Mouse (Mus musculus) gastrocnemius, postnatal 10 days (tissue): ENCODE results near the gene Blm. TPM values are rescaled to one million over a fixed set of nuclear protein-coding genes. Genes with fewer than 3 reads are reported as not detected.

Source experiments
- DNase-seq: peaks from one replicate; pipeline ENCODE4 v3.0.0; 2021; ENCODE audit warnings: mixed read lengths
- total RNA-seq, 2 experiments: library from RNA; stranded (reverse); gene quantifications; 2 replicates each; pipeline ENCODE4 v1.2.3; 2021

Gene Blm
- total RNA-seq, 2 experiments from 2014 or later: 5.4 to 6.3 TPM

DNA sequence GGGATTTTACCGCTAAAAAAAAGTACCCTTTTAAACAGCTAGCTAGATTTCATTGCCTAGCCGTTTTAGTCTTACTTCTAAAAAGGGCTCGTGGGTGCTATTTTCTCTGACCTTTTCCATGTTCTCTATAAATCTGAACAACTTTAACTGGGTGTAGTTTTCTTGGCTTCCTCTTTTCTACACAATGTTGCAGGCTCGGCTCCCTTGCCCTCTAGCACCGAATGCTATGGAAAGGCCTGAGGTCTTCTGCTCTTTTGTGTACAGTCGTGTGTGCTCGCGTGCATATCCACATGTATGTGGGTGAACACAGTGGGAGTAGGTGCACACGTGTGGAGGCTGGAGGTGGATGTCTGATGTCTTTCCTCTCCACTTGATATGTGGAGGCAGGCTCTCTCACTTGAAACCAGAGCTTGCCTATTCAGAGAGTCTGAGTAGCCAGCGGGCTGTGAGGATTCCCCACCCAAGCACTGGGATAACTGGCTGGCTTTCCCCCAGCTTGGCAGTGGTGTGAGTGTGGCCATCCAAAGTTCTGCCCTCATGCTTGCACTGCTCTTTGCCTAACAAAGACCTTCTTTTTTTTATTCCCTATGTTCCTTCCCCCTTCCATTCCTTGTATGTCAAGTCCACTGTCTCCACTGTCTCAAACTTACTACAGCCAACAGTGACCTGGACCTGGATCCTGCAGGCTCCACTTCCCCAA is 95.0 kb downstream of the Blm start:
- peak; percentile 62 for DNase-seq

DNA sequence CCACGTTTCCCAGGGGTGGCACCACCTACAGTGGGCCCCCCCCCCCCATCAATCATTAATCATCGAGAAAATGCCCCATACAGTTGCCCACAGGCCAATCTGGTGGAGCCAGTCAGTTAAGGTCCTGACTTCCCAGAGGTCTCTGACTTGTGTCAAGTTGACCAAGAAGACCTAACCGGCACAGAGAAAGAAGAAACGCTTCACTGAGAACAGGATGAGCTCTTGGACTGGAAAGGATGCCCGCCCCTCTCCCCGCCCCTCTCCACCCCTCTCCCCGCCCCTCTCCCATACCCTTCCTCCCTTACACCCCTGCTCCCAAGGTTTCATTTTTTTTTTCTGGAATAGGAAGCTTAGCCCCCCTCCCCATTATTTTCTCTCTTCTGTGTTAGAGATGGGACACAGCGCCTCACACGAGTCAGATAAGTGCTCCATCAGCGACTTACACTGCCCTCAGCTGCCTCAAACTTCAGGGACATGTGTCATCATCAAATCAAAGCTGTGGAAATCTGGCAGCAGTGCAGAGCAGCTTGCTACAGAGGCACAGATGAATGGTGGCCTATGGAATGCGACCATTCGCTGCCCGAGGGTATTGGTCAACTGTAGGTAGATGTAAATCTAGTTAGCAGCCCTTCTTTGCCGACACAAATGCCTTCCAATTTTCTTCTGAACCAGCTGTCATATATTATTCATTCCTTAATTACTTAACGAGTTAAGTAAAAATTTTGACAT is 95.7 kb downstream of the Blm start:
- no peak for DNase-seq

GRCm38 (mm10) chr7:80436571-80436970 is 98.3 kb downstream of the Blm start:
- DNase-seq: no peak

DNA sequence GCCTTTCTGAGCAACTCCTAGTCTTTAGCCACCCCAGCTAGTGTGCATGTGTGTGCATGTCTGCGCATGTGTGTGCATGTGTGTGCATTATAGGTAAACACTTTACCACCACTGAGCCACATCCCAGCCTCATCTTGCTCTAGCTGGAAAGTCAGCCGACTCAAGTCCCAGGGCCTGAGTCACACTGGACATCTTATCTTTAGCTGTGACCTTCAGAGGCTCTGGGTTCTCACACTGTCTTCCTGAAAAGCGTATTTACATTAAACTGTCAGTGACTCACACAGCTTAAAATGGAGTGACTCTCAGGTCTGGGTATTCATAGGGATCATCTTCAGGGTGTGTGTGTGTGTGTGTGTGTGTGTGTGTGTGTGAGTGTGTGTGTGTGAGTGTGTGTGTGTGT is 99.3 kb downstream of the Blm start:
- DNase-seq: no peak

DNA sequence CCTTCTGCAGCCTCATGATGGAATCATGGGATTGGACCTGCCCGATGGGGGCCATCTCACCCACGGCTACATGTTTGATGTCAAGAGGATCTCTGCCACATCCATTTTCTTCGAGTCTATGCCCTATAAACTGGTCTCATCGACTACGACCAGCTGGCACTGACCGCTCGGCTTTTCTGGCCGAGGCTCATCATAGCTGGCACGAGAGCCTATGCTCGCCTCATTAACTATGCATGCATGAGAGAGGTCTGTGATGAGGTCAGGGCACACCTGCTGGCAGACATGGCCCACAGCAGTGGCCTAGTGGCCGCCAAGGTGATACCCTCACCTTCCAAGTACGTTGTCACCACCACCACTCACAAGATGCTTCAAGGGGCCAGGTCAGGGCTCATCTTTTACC is 105.3 kb downstream of the Blm start:
- no peak for DNase-seq

GRCm38 (mm10) chr7:80427730-80428129 is 107.2 kb downstream of the Blm start:
- DNase-seq: no peak

- no peak for DNase-seq
Observed at GRCm38 (mm10) chr7:80426363-80426762, 108.6 kb downstream of the Blm start.

GRCm38 (mm10) chr7:80424722-80425121 is 110.2 kb downstream of the Blm start:
- DNase-seq: no peak

- DNase-seq: no peak
Observed at GRCm38 (mm10) chr7:80422759-80423480, 112.0 kb downstream of the Blm start.

DNA sequence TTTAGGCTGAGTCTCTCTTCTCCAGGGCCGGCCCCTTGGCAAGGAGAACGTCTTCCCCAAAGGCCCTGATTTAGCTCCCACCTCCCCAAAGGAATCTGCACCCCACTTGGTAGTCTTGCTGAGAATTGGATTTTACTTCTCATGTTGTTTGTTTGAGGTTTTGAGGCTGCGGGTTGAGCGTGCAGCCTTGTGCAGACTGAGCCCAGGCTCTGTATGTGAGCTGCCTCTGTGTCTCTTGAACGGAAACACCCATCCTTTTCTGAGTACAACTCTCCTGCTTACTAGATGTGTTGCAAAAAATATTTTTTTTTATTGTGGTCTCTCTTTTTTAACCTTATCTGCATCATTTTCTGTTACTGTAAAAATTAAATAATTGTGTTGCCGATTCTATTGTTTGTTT is 113.3 kb downstream of the Blm start:
- DNase-seq: no peak

- DNase-seq: no peak
Observed at GRCm38 (mm10) chr7:80420586-80420985, 114.3 kb downstream of the Blm start.

GRCm38 (mm10) chr7:80419278-80419677 is 115.6 kb downstream of the Blm start:
- no peak for DNase-seq

GRCm38 (mm10) chr7:80418036-80418435 is 116.9 kb downstream of the Blm start:
- DNase-seq: no peak

DNA sequence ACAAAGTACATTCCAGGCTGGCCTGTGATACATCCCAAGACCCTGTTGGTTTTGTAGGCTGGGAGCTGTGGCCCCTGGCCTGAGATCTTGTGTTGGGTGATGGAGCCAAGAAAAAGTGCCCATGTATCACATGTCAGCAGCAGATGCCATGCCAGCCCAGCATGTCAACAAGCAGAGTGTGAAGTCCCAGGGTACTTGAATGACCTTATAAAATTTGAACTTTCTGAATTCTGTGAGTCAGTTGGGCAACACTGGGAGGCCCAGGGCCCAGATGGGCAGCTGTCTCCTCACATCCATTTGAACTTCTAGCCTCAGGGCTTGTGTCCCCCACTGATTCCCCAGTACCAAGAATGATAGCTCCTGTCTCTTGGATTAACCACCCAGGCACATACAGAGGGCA is 117.3 kb downstream of the Blm start:
- no peak for DNase-seq

DNA sequence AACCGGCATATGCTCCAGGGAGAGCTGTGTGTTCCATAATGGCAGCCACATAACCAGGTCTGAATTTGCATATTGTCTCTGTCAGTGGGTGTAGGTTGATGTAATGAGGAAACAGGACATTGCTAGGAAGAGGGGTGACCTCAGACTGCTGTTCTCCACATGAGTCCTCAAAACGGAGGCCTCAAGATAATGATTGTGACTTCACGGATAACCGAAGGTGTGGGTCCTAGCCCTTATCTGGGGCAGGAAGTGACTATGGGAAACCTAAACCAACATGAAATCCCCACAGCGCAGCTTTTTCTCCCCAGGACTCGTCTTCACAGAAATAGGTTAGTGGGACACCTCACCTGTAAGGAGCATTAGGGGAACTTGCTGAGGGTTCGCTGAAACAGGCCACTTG is 118.0 kb downstream of the Blm start:
- DNase-seq: no peak

GRCm38 (mm10) chr7:80414303-80414855 is 120.5 kb downstream of the Blm start:
- DNase-seq: no peak

GRCm38 (mm10) chr7:80413512-80414302 is 121.2 kb downstream of the Blm start:
- DNase-seq: no peak

GRCm38 (mm10) chr7:80412781-80413180 is 122.1 kb downstream of the Blm start:
- no peak for DNase-seq

GRCm38 (mm10) chr7:80412279-80412678 is 122.6 kb downstream of the Blm start:
- no peak for DNase-seq

DNA sequence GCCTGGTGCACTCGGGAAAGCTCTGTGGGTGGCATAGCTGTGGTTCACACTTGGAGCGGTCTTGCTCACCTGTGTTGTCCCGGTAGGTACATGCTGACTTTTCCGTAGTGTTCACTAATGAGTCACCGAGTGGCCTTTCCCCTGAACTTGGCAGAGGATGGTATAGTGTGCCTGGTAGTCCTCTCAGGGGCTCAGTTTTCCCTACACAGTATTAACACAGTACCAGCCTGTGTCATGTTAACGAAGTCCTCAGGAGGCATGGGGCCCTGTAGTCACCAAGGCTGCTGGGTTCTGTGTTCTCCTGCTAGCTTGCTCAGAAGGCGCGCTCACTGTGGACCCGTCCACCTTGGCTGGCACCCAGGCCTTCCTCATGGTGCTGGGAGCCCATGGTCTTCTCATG is 124.5 kb downstream of the Blm start:
- no peak for DNase-seq

DNA sequence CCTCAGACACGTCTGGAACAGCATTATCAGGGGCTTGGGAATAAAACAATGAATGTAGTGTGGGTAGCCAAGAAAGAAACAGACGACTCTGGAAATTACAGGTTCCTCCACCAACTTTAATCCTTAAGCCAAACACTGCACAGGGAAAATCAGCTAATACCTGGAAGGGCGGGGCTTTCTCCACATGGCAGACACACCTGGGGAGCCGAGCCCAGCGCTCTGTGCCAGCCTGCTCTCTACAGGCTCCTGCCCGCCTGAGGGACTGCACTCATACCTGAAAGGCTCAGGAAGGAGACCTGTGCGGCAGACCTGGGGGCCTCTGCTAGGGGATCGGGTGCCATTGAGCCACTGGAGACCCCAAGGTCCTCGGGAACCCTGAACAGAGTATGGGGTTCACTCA is 127.2 kb downstream of the Blm start:
- DNase-seq: no peak

- no peak for DNase-seq
Observed at GRCm38 (mm10) chr7:80406186-80406585, 128.7 kb downstream of the Blm start.
